Mouse (Mus musculus) hindbrain, embryonic 14.5 days (tissue): ENCODE data around the gene Sh3pxd2a. TPM values are rescaled to one million over a fixed set of nuclear protein-coding genes. Genes with fewer than 3 reads are reported as not detected.
A peak's percentile ranks its signal among the peaks of the same experiment; 100 is the strongest.

ENCODE experiments used
- ATAC-seq: fragments of 200-750 bp; cut with Nextera tagmentation; 2 replicates; pipeline ENCODE4 v1.8.0; 2017; ENCODE audit warnings: moderate number of reproducible peaks, mild to moderate bottlenecking, moderate TSS enrichment, moderate library complexity; ENCODE audit not compliant: low FRiP score
- DNase-seq: peaks from one replicate; pipeline ENCODE4 v3.0.0-alpha.2; 2015; ENCODE audit warnings: low spot score
- H3K27ac ChIP-seq: fragments of 300-500 bp; sonication (generic); 2 replicates; pipeline ENCODE4 v1.5.1; 2014; ENCODE audit warnings: mild to moderate bottlenecking, moderate library complexity
- H3K27me3 ChIP-seq: fragments of 300-500 bp; sonication (generic); 2 replicates; pipeline ENCODE4 v1.6.1; 2014; ENCODE audit warnings: mild to moderate bottlenecking, low read length, mixed read lengths; ENCODE audit not compliant: control insufficient read depth, insufficient read depth
- H3K36me3 ChIP-seq: fragments of 300-500 bp; sonication (generic); replicated peaks from 2 replicates; pipeline ENCODE4 v1.6.1; 2014; ENCODE audit not compliant: control insufficient read depth, insufficient read depth
- H3K4me1 ChIP-seq: fragments of 300-500 bp; sonication (generic); replicated peaks from 2 replicates; pipeline ENCODE4 v1.6.1; 2014; ENCODE audit warnings: antibody characterized with exemption, low read length, mixed read lengths; ENCODE audit not compliant: control insufficient read depth, insufficient read depth
- H3K4me2 ChIP-seq: fragments of 300-500 bp; sonication (generic); replicated peaks from 2 replicates; pipeline ENCODE4 v1.6.1; 2014; ENCODE audit warnings: mild to moderate bottlenecking, moderate library complexity
- H3K4me3 ChIP-seq: fragments of 300-500 bp; sonication (generic); replicated peaks from 2 replicates; pipeline ENCODE4 v1.5.1; 2014; ENCODE audit warnings: mild to moderate bottlenecking, low read length
- H3K9ac ChIP-seq: fragments of 300-500 bp; sonication (generic); 2 replicates; pipeline ENCODE4 v1.6.1; 2014
- H3K9me3 ChIP-seq: fragments of 300-500 bp; sonication (generic); 2 replicates; pipeline ENCODE4 v1.6.1; 2016; ENCODE audit warnings: low read length; ENCODE audit not compliant: control insufficient read depth
- WGBS: fragments of 180-500 bp; shearing (Covaris S2); extraction: QIAGEN DNeasy Blood & Tissue Kit; methylation state at CpG from one replicate; pipeline ENCODE4 v1.1.7; 2014; 5-methylcytosine and 5-hydroxymethylcytosine counted together
- polyA plus RNA-seq: library from polyadenylated mRNA; unstranded; fragments of >200 nt; fragmentation: Nextera tagmentation; extraction: Ambion mirVana; gene quantifications from 2 replicates; pipeline ENCODE4 v1.2.1, GENCODE M21; 2014

Gene Sh3pxd2a
- polyA plus RNA-seq, 1 experiment from 2014 or later: 2.8 TPM

GRCm38 (mm10) chr19:47282688-47283215, 181.4 kb downstream of the Sh3pxd2a start:
- Histone ChIP-seq H3K27ac (no peak overlapping the region), H3K4me3 (no peak overlapping the region), H3K36me3 (no peaks in the 10 kb centered on the region; the same call in 1 of the 2 replicates), H3K27me3 (no peaks in the 10 kb centered on the region), H3K9ac (no peak overlapping the region), H3K9me3 (no peaks in the 10 kb centered on the region), H3K4me2 (no peak overlapping the region), H3K4me1 (0 out of 2 replicates have a peak, but pooled peaks cover 7% of the 10 kb centered on the region)
- WGBS: 98% methylated on average over 17 of the region's 17 CpGs
- no peak for ATAC-seq
- no peak for DNase-seq

GRCm38 (mm10) chr19:47282050-47282454, 182.1 kb downstream of the Sh3pxd2a start:
- H3K9ac ChIP-seq: no peak overlapping the region
- 0 out of 2 replicates have a peak, but pooled peaks cover 6% of the 10 kb centered on the region for H3K4me1 ChIP-seq
- no peak for DNase-seq
- no peak for ATAC-seq
- no peaks in the 10 kb centered on the region; the same call in 1 of the 2 replicates for H3K36me3 ChIP-seq
- H3K27me3 ChIP-seq: no peaks in the 10 kb centered on the region
- 80% methylated on average over 6 of the region's 6 CpGs for WGBS
- H3K4me3 ChIP-seq: no peak overlapping the region
- H3K27ac ChIP-seq: no peak overlapping the region
- H3K9me3 ChIP-seq: no peaks in the 10 kb centered on the region
- H3K4me2 ChIP-seq: no peak overlapping the region

GRCm38 (mm10) chr19:47280894-47281293, 183.3 kb downstream of the Sh3pxd2a start:
- no peak overlapping the region for H3K4me3 ChIP-seq
- no peaks in the 10 kb centered on the region for H3K4me1 ChIP-seq
- 85% methylated on average over 9 of the region's 9 CpGs for WGBS
- H3K9ac ChIP-seq: no peak overlapping the region
- H3K27me3 ChIP-seq: no peaks in the 10 kb centered on the region
- no peak overlapping the region for H3K27ac ChIP-seq
- no peaks in the 10 kb centered on the region for H3K9me3 ChIP-seq
- no peak for DNase-seq
- H3K36me3 ChIP-seq: no peaks in the 10 kb centered on the region
- H3K4me2 ChIP-seq: no peak overlapping the region
- ATAC-seq: no peak

- WGBS: 79% methylated on average over 15 of the region's 15 CpGs
- peak; percentile 39 for DNase-seq
- Histone ChIP-seq H3K27ac (no peak overlapping the region), H3K4me2 (no peak overlapping the region), H3K9ac (no peak overlapping the region), H3K27me3 (no peaks in the 10 kb centered on the region), H3K4me3 (no peak overlapping the region), H3K36me3 (no peaks in the 10 kb centered on the region), H3K9me3 (no peaks in the 10 kb centered on the region), H3K4me1 (no peaks in the 10 kb centered on the region)
- ATAC-seq: peak; percentile 51; the same call in 1 of the 2 replicates
Measured at GRCm38 (mm10) chr19:47279788-47280532, 184.2 kb downstream of the Sh3pxd2a start.

- H3K36me3 ChIP-seq: no peaks in the 10 kb centered on the region
- no peak overlapping the region for H3K4me3 ChIP-seq
- DNase-seq (no peak), ATAC-seq (no peak)
- no peaks in the 10 kb centered on the region for H3K4me1 ChIP-seq
- no peak overlapping the region for H3K27ac ChIP-seq
- H3K4me2 ChIP-seq: no peak overlapping the region
- WGBS: 83% methylated on average over 4 of the region's 4 CpGs
- H3K27me3 ChIP-seq: no peaks in the 10 kb centered on the region
- no peak overlapping the region for H3K9ac ChIP-seq
- H3K9me3 ChIP-seq: no peaks in the 10 kb centered on the region
Measured at GRCm38 (mm10) chr19:47279372-47279771, 184.8 kb downstream of the Sh3pxd2a start.

GRCm38 (mm10) chr19:47276730-47277129, 187.5 kb downstream of the Sh3pxd2a start:
- H3K4me3 ChIP-seq: no peak overlapping the region
- no peak overlapping the region for H3K27ac ChIP-seq
- no peaks in the 10 kb centered on the region for H3K9me3 ChIP-seq
- ATAC-seq (no peak), DNase-seq (no peak)
- H3K4me1 ChIP-seq: no peaks in the 10 kb centered on the region
- 91% methylated on average over 6 of the region's 6 CpGs for WGBS
- no peak overlapping the region for H3K9ac ChIP-seq
- peaks cover 5% of the 10 kb centered on the region; the same call in 1 of the 2 replicates for H3K36me3 ChIP-seq
- no peak overlapping the region for H3K4me2 ChIP-seq
- no peaks in the 10 kb centered on the region for H3K27me3 ChIP-seq

GRCm38 (mm10) chr19:47270520-47270919, 193.7 kb downstream of the Sh3pxd2a start:
- H3K4me1 ChIP-seq: no peaks in the 10 kb centered on the region
- no peak for ATAC-seq
- no peak overlapping the region for H3K27ac ChIP-seq
- WGBS: 86% methylated on average over 9 of the region's 9 CpGs
- no peak for DNase-seq
- H3K4me2 ChIP-seq: no peak overlapping the region
- peaks cover 22% of the 10 kb centered on the region for H3K36me3 ChIP-seq
- H3K4me3 ChIP-seq: no peak overlapping the region
- no peaks in the 10 kb centered on the region for H3K27me3 ChIP-seq
- H3K9me3 ChIP-seq: no peaks in the 10 kb centered on the region
- H3K9ac ChIP-seq: no peak overlapping the region

- H3K4me3 ChIP-seq: no peak overlapping the region
- no peak for DNase-seq
- 49% methylated on average over 8 of the region's 8 CpGs for WGBS
- no peak for ATAC-seq
- no peaks in the 10 kb centered on the region for H3K4me1 ChIP-seq
- no peaks in the 10 kb centered on the region for H3K27me3 ChIP-seq
- H3K36me3 ChIP-seq: peaks cover 22% of the 10 kb centered on the region
- H3K9me3 ChIP-seq: no peaks in the 10 kb centered on the region
- H3K27ac ChIP-seq: no peak overlapping the region
- H3K9ac ChIP-seq: no peak overlapping the region
- H3K4me2 ChIP-seq: no peak overlapping the region
Measured at GRCm38 (mm10) chr19:47269729-47270128, 194.5 kb downstream of the Sh3pxd2a start.

GRCm38 (mm10) chr19:47267066-47267465, 197.1 kb downstream of the Sh3pxd2a start:
- H3K27ac ChIP-seq: no peak overlapping the region
- H3K36me3 ChIP-seq: peaks cover 17% of the 10 kb centered on the region
- no peak for ATAC-seq
- no peak overlapping the region for H3K4me3 ChIP-seq
- H3K9me3 ChIP-seq: no peaks in the 10 kb centered on the region
- DNase-seq: no peak
- H3K9ac ChIP-seq: no peak overlapping the region
- no peaks in the 10 kb centered on the region for H3K4me1 ChIP-seq
- WGBS: 91% methylated on average over 21 of the region's 21 CpGs
- no peaks in the 10 kb centered on the region for H3K27me3 ChIP-seq
- H3K4me2 ChIP-seq: no peak overlapping the region
